Mouse (Mus musculus) ES-E14 (cell line): ENCODE results near the gene Fli1. TPM values are rescaled to one million over a fixed set of nuclear protein-coding genes. Genes with fewer than 3 reads are reported as not detected.

Experiments
- DNase-seq: peaks from one replicate; pipeline ENCODE4 v3.0.0-alpha.2; 2013; ENCODE audit warnings: low read depth, low spot score
- H3K27ac ChIP-seq: 2 replicates; pipeline ENCODE4 v1.5.1; 2012; ENCODE audit warnings: low read depth, mild to moderate bottlenecking, low read length, moderate library complexity, mixed read lengths; ENCODE audit not compliant: poor library complexity, insufficient read depth, severe bottlenecking
- H3K36me3 ChIP-seq: 2 replicates; pipeline ENCODE4 v1.6.1; 2012; ENCODE audit warnings: mild to moderate bottlenecking, low read length, moderate library complexity, mixed read lengths; ENCODE audit not compliant: control insufficient read depth, poor library complexity, insufficient read depth, severe bottlenecking
- H3K4me1 ChIP-seq, 2 experiments: fragments of 150-350 bp in 1 of 2; sonication (generic) in 1 of 2; 2 replicates each; pipeline ENCODE4 v1.6.1; 2012; ENCODE audit warnings: low read length in 2 of 2, mild to moderate bottlenecking in 1 of 2, mixed read lengths in 1 of 2; ENCODE audit not compliant: control insufficient read depth in 2 of 2, insufficient read depth in 2 of 2, poor library complexity in 1 of 2
- H3K4me3 ChIP-seq, 2 experiments: fragments of 150-350 bp in 1 of 2; sonication (generic) in 1 of 2; 2 replicates each; pipeline ENCODE4 v1.5.1; 2012; ENCODE audit warnings: low read length in 2 of 2, low read depth in 1 of 2, mild to moderate bottlenecking in 1 of 2, mixed read lengths in 1 of 2; ENCODE audit not compliant: insufficient read depth in 1 of 2, poor library complexity in 1 of 2, severe bottlenecking in 1 of 2
- H3K9ac ChIP-seq: 2 replicates; pipeline ENCODE4 v1.6.1; 2012; ENCODE audit warnings: low read depth, mild to moderate bottlenecking, low read length, mixed read lengths; ENCODE audit not compliant: poor library complexity, insufficient read depth, severe bottlenecking
- H3K9me3 ChIP-seq: fragments of 150-350 bp; sonication (generic); 2 replicates; pipeline ENCODE4 v1.6.1; 2012; ENCODE audit warnings: low read depth, mild to moderate bottlenecking, low read length; ENCODE audit not compliant: control insufficient read depth, insufficient read depth
- CHD2 ChIP-seq: IDR thresholded peaks from 2 replicates; pipeline ENCODE4 v1.6.1; 2014; ENCODE audit warnings: mild to moderate bottlenecking, low read depth, low read length, inconsistent platforms
- HCFC1 ChIP-seq: IDR thresholded peaks from 2 replicates; pipeline ENCODE4 v1.6.1; 2012; ENCODE audit warnings: low read length, inconsistent platforms, borderline replicate concordance; ENCODE audit not compliant: insufficient read depth
- MAFK ChIP-seq: IDR thresholded peaks from 2 replicates; pipeline ENCODE4 v1.6.1; 2014; ENCODE audit warnings: mild to moderate bottlenecking, low read depth, low read length, inconsistent platforms; ENCODE audit not compliant: insufficient read depth
- ZC3H11A ChIP-seq: IDR thresholded peaks from 2 replicates; pipeline ENCODE4 v1.6.1; 2012; ENCODE audit warnings: low read depth, mild to moderate bottlenecking, inconsistent platforms, low read length, borderline replicate concordance
- ZNF384 ChIP-seq: IDR thresholded peaks from 2 replicates; pipeline ENCODE4 v1.6.1; 2012; ENCODE audit warnings: low read depth, low read length, inconsistent platforms
- in situ Hi-C, 2 experiments: fragments of 600-800 bp; cut with MboI; formaldehyde crosslinking; loops; one replicate each; pipeline ENCODE4 v1.15.1; 2025; ENCODE audit warnings: low sequenced_read_pairs in 2 of 2, inconsistent platforms in 1 of 2; ENCODE audit not compliant: unreplicated experiment in 2 of 2
- total RNA-seq: library from RNA; depleted of rRNA; stranded (reverse); fragments of 300-350 nt; gene quantifications from 2 replicates; pipeline ENCODE4 v1.2.3, GENCODE M21; 2012

Fli1 gene
- total RNA-seq, 1 experiment = 0.40 TPM

DNA sequence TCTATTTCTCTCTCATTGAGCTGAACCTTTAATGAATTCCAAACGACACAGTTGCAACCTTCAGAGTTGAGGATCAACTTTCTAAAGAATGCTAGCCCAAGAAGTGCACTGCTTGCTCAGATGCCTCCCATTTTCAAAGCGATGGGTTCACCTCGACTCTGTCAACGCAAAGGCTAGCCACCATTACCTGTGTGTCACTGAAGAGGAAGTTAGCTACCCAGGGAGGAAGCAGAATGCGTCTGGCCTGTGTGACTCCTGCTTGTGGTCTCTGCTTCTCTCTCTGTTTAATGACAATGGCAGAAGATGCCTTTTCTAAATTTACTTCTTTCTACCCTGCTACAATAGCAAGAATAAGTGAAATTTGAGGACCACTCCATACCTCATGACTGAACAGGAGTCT is 42.6 kb downstream of the Fli1 start:
- no peaks in the 10 kb centered on the region for H3K4me1 ChIP-seq

DNA sequence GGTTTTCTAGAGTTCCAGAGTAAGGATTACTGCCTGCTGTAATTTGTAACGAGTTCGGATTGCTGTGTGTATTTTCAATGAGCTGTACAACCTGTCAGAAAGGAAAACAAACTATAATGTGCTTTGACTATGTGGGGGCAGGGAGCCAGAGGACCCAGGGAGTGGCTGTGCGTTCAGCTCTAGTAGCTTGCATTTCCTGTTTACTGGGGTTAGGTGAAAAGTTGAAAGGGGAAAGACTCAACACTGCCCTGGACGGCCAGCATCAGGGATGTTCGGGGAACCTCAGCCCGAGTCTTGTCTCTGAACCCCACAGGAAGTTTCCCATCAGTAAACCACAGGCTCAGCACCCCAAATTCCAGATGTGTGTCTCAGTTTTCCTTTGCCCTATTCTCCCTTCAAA is 43.2 kb downstream of the Fli1 start:
- in situ Hi-C loops = no loop called here
- H3K36me3 ChIP-seq = no peaks in the 10 kb centered on the region
- H3K4me3 ChIP-seq = no peak overlapping the region
- H3K9me3 ChIP-seq = no peaks in the 10 kb centered on the region
- no peak overlapping the region for H3K27ac ChIP-seq
- H3K9ac ChIP-seq = no peak overlapping the region
- no peak for DNase-seq
- no peaks in the 10 kb centered on the region for H3K4me1 ChIP-seq
- TF ChIP-seq ZNF384 (no peak), HCFC1 (no peak), CHD2 (no peak), MAFK (no peak), ZC3H11A (no peak)

More for the DNA sequence above, 42.6 kb downstream of the Fli1 start:
- Histone ChIP-seq H3K9me3 (no peaks in the 10 kb centered on the region), H3K36me3 (no peaks in the 10 kb centered on the region), H3K27ac (no peak overlapping the region), H3K4me3 (no peak overlapping the region), H3K9ac (no peak overlapping the region)
- no peak for TF ChIP-seq ZC3H11A
- no peak for TF ChIP-seq CHD2
- no peak for TF ChIP-seq ZNF384
- TF ChIP-seq HCFC1 = no peak
- no peak for TF ChIP-seq MAFK
- no peak for DNase-seq
- in situ Hi-C loops = no loop called here

DNA sequence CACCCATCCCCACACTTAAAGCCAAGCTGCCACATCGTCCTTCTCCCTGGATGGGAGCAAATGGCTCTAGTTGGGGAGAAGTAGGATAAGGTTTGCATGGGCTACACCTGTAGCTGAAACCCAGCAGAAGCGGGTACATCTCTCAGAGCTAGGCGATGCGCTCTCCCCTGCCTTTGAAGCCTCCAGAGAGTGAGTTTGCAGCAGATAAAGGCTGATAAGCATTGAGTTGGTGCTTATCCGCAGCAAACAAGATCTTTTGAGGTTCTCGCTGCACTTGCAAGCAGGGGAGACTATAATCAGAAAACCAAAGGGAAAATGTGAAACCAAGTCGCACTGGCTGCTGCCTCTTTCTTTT is 47.0 kb downstream of the Fli1 start:
- no peak overlapping the region for H3K27ac ChIP-seq

DNA sequence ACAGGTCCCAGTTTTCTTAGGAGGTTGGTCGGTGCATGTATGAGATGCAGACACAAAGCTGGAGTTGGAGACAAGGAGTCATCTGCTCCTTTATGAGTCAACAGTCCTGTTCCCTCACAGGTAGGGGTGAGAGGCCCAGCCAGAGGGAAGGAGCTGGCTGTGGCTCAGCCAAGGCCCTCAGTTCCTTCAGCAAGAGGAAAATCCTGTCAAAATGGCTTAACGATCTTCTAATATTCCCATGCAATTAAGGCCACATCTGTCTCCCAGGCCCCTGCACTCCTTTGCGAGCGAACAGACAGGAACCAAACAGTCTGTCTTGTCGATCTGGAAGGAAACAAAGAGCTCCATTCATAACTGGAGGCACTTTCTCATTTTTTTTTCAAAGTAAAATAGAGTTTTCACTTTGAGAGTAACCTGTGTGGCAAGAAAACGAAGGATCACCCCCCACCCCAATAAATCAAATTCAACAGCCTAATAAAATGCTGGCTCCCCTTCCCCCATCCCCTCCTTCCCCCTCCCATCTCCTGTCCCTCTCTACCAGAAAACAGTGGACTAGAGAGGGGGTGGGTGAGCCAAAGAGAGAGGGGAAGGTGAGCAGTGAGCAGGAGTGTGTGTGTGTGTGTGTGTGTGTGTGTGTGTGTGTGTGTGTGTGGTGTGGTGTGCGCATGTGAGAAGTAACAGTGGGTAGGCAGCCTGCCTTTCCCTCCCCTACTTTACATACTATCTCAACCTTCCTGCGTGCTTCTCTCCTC is 47.6 kb downstream of the Fli1 start:
- Histone ChIP-seq H3K4me3 (no peak overlapping the region), H3K4me1 (no peaks in the 10 kb centered on the region), H3K9me3 (no peaks in the 10 kb centered on the region), H3K36me3 (no peaks in the 10 kb centered on the region), H3K9ac (no peak overlapping the region), H3K27ac (no peak overlapping the region)
- no peak for DNase-seq
- TF ChIP-seq ZC3H11A (no peak), CHD2 (no peak), ZNF384 (no peak), MAFK (no peak), HCFC1 (no peak)
- in situ Hi-C loops = no loop called here

More for the DNA sequence above, 47.0 kb downstream of the Fli1 start:
- no peak overlapping the region for H3K4me3 ChIP-seq
- no peaks in the 10 kb centered on the region for H3K36me3 ChIP-seq
- no peak for TF ChIP-seq MAFK
- no peak for TF ChIP-seq CHD2
- TF ChIP-seq ZC3H11A = no peak
- no peak for TF ChIP-seq ZNF384
- TF ChIP-seq HCFC1 = no peak
- H3K9me3 ChIP-seq = no peaks in the 10 kb centered on the region
- DNase-seq = no peak
- no peak overlapping the region for H3K9ac ChIP-seq
- in situ Hi-C loops = no loop called here
- H3K4me1 ChIP-seq = no peaks in the 10 kb centered on the region
